Comparison of ENCODE assay signal across 10 mouse cellular contexts in genomic region chr5:122652506-122652905, GRCm38 (mm10). TPM values are rescaled to one million over a fixed set of nuclear protein-coding genes. Genes with fewer than 3 reads are reported as not detected.
DNase-seq lines count a peak whose midpoint lies in the region; ATAC-seq lines count a peak whose summit lies in the region.
"Had no signal": no experiment of that assay in that cellular context is flagged by ENCODE, and none has a peak within 500 bp of the region (broad histone marks: within the 10 kb centered on the region; RNA-seq: fewer than 3 reads in every experiment).

No protein-coding gene starts in this region.

- no peak overlapping the region for H3K27ac ChIP-seq in intestine, embryonic 16.5 days (ENCODE audit: low read length)

- no peaks in the 10 kb centered on the region for H3K9me3 ChIP-seq in intestine, embryonic 16.5 days (ENCODE audit: control insufficient read depth, low read length)

- H3K4me2 ChIP-seq in intestine, embryonic 16.5 days (ENCODE audit: low read depth, low read length): no peak overlapping the region

- H3K4me1 ChIP-seq in intestine, embryonic 16.5 days (ENCODE audit: control insufficient read depth, insufficient read depth, low read length): peaks cover 9% of the 10 kb centered on the region; the same call in 1 of the 2 replicates

- H3K9ac ChIP-seq in intestine, embryonic 16.5 days (ENCODE audit: low read depth, low read length): no peak overlapping the region

- no peaks in the 10 kb centered on the region for H3K27me3 ChIP-seq in intestine, embryonic 16.5 days (replicated peaks; ENCODE audit: control insufficient read depth, insufficient read depth, low read length)
- H3K27me3 ChIP-seq in splenic B cell, adult 2 months (ENCODE audit: control insufficient read depth, insufficient read depth, low read length, poor library complexity, severe bottlenecking): no peaks in the 10 kb centered on the region

- peak; percentile 43 to 65 for DNase-seq in adrenal gland, adult (ENCODE audit: inconsistent age in 2 of 2, low spot score in 1 of 2)
- no peak for DNase-seq in adrenal gland, adult 8-10 months
- DNase-seq in spleen, adult 12 weeks (ENCODE audit: low spot score): peak; percentile 21
- no peak for DNase-seq in spleen, postnatal 14 days (ENCODE audit: low spot score in 2 of 2)
- DNase-seq in splenic B cell, adult 2 months (ENCODE audit: low read depth, low spot score): peak; percentile 29
- DNase-seq in testis, postnatal 10 days (ENCODE audit: low spot score): no peak
- no peak for DNase-seq in urinary bladder, postnatal 14 days (ENCODE audit: low spot score)
- DNase-seq: cerebellum, adult 8-10 months; layer of hippocampus, postnatal 36 days had no signal

- no peaks in the 10 kb centered on the region for H3K36me3 ChIP-seq in intestine, embryonic 16.5 days (ENCODE audit: control insufficient read depth, insufficient read depth, low read length)
- H3K36me3 ChIP-seq in splenic B cell, adult 2 months (ENCODE audit: control insufficient read depth, insufficient read depth, low read length, poor library complexity, severe bottlenecking): no peaks in the 10 kb centered on the region

- ATAC-seq in intestine, embryonic 16.5 days: peak; percentile 56; the same call in 1 of the 2 replicates

- 55% methylated on average over 7 of the region's 7 CpGs for WGBS in intestine, embryonic 16.5 days

- no peak overlapping the region for H3K4me3 ChIP-seq in intestine, embryonic 16.5 days (ENCODE audit: low read length)

RNA-seq across cellular contexts. Expression of gene P2rx7, which starts 8.8 kb away (rescaled TPM):
- 1 to 10 TPM; 3.3 to 7.1 (median 4.9) TPM for total RNA-seq in adrenal gland, adult 8-10 months (2022)
- polyA plus RNA-seq in intestine, embryonic 16.5 days (2015; fragmentation: Nextera tagmentation; extraction: Ambion mirVana): 2.1 and 2.9 TPM in 2 replicates

RNA-seq across cellular contexts. Expression of gene Ift81, which starts 38.2 kb away (rescaled TPM):
- 10 to 100 TPM; 13.9 to 30.8 (median 21.5) TPM for total RNA-seq in adrenal gland, adult 8-10 months (2022)
- polyA plus RNA-seq in intestine, embryonic 16.5 days (2015; fragmentation: Nextera tagmentation; extraction: Ambion mirVana): 18.3 and 24.2 TPM in 2 replicates

RNA-seq across cellular contexts. Expression of gene P2rx4, which starts 54.8 kb away (rescaled TPM):
- 10 to 100 TPM; 38.2 to 57.9 (median 46.5) TPM for total RNA-seq in adrenal gland, adult 8-10 months (2022)
- 59.6 and 62.6 TPM in 2 replicates for polyA plus RNA-seq in intestine, embryonic 16.5 days (2015; fragmentation: Nextera tagmentation; extraction: Ambion mirVana)

Comparison
In these comparisons a context has a peak if more than half of its experiments do, and no peak if none do; other contexts are left out.
1. DNase-seq: peak in adrenal gland, adult (2 of 2), spleen, adult 12 weeks (single experiment) and splenic B cell, adult 2 months (single experiment); none in adrenal gland, adult 8-10 months (single experiment), spleen, postnatal 14 days (0 of 2), testis, postnatal 10 days (single experiment) and urinary bladder, postnatal 14 days (single experiment).